Mouse (Mus musculus) layer of hippocampus, postnatal 36 days (tissue): ENCODE measurements at regions not wholly inside any gene's neighbourhood (a gene's known extent, or its start where the extent isn't known, plus 50 kb on each side); places are given as distances from the start of the nearest gene placed in this dataset.
"Not testable (repeated sequence)": the region's sequence is repeated elsewhere in the genome, so short reads cannot be mapped to it uniquely, and the experiment has no call there.

Experiments used
- DNase-seq, 2 experiments: peaks; one replicate each; pipeline ENCODE4 v3.0.0; 2022

DNA sequence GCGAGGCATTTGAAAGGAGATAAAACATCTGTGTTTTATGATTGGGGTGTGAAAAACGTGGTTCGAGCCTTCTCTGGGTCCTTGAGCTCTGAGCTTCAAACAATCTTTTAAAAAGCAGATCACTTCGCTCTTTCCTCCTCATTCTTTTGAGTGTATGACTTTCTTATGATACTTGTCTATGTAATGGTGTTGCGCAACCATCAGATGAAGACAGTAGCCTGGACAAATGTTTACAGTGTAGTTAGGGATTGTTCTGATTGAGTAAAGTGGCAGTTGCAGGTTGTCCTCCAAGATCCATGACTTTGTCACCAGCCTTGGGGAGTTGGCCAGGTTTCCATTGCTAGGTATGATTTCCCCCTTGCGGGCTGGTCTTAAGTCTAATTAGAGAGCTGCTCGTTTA lies 116.1 kb upstream of the Pfn2 start:
- DNase-seq, result no peak

GRCm38 (mm10) chr3:57970614-57971013 lies 122.7 kb upstream of the Pfn2 start:
- DNase-seq, result not testable (repeated sequence)

DNA sequence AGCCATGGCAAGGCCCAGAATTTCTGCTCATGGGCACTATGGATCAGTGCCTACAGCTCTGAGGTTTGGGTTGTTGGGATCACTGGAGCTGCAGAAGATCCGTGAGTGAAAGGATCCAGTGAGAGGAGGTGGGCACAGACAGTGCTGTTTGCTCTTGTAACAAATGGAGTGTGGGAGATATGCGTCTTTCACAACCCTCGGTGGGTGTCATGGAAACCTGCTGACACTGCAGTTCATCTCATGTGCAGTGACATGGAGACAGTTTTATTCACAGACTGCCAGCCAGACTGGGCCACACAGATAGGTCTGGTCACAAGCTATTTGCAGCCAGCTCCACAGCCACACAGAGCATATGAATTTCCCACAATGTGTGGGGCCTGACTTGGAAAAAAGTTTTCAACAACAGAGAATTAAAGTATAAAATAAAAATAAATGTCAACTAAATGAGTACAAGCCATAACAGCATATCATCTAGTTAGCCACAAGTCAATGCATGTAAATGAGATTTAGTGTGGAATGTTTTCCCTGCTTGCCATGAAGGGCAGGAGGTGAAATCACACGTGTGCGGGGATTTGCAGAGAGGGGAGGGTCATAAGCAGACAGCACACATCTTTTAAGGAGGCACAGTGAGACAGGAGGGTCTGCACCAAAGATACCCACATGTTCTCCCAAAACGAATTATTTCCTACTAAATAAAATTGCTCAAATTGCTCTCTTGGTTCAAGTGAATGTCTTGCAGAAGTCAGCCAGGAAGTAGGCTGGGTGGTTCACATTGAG lies 124.8 kb upstream of the Pfn2 start:
- peak; percentile 11 to 35 for DNase-seq

DNA sequence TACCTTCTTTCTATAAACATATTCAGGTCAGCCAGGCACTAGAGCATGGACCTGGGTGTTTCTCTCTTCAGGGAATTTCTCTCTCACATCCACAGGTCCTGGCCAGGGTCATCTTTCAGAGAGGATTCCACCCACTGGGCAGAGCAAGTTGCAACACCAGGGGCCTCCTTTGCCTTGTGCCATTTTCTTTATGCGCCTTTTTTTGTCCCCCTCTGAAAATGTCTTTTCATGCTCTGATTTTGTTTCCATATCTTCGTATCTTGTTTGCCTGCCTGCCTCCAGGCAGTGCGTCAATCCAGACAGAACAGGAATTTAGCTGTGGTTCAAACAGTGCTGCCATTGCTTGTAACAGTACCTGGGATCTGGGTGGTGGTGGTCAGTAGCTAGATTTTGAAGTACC lies 125.7 kb upstream of the Pfn2 start:
- DNase-seq, result no peak

- no peak for DNase-seq
Observed at GRCm38 (mm10) chr3:57975379-57975778, 127.5 kb upstream of the Pfn2 start.

DNA sequence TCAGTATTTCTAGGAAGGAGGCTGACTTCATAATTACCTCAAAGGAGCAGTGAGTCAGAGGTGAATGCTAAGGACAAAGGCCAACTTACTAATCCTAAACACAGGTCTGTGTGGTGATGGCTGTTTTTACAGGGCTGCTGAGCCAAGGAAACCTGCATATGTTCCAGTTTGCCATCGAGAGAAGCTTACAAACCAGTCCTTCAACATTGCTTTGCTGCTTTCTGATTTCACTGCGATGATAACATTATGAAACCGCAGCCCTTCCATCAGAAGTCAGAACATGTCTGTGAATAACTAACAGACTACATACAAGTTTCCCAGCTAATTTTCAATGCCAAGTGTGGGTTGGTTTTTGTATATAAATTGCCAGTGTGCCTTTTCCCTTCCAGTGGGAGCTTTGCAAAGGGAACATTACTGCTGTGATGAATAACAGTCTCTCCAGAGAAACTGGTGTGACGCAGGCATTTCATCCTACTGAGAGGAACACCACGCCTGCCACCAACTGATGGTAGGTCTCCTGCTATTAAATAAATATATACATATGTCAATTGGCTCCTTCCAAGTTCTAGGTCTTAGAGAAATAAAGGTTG lies 128.9 kb upstream of the Pfn2 start:
- DNase-seq, result peak in 1 of 2 experiments; percentile 13

GRCm38 (mm10) chr3:57988175-57988574 lies 140.3 kb upstream of the Pfn2 start:
- DNase-seq, result no peak

DNA sequence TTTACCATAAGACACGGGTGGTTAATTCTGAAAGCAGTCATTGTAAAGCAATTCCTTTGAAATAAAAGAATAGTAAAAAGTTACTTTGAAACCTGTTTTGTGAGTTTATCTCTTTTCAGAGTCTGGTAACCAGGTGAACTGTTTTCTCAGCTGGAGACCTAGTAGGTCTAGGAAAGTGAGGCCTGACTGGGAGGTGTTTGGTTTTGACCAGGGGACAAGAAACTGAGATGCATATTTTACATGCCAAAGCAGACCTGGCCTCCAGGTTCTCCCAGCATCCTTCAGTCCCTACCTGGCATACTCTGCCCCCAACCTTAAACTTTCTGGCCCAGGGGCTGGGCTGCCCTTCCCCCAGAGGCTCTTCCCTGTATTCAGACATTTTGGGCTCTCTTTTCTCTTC lies 142.9 kb upstream of the Pfn2 start:
- DNase-seq, result no peak

GRCm38 (mm10) chr3:57998121-57999102 lies 150.5 kb upstream of the Pfn2 start:
- DNase-seq, result no peak

- DNase-seq, result no peak
Observed at GRCm38 (mm10) chr3:58002792-58003574, 155.1 kb upstream of the Pfn2 start.

DNA sequence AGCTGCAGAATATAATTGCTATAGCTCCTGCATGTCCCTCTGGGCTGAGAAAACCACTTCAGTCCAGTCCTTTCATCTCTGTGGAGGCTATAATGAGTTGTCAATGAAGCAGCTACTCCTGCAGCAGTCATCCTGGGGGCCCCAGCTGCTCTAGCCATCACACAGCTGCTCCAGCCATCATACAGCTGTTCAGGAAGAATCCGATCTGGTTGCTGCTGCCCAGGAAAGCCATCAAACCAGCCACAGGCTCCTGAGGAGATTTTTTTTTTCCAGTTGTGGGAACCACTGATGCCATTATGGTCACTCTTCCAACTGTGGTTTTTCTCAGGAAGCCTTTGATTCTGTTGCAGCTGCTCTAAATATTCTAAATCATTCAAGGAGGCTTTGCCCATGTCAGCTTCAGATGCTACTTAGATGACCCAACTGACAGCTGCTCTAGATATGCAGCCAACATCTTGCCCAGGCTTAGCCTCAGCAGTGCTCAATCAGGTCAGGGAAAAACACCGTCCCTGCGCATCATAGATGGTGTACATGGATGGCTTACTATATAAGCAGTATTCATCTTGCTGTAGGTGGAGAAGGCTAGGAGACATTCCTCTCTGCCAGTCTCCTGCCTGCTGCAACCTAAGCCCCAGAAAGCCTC lies 177.0 kb upstream of the Pfn2 start:
- DNase-seq, result no peak

- no peak for DNase-seq
Observed at GRCm38 (mm10) chr3:58049618-58050017, 201.7 kb upstream of the Pfn2 start.

DNA sequence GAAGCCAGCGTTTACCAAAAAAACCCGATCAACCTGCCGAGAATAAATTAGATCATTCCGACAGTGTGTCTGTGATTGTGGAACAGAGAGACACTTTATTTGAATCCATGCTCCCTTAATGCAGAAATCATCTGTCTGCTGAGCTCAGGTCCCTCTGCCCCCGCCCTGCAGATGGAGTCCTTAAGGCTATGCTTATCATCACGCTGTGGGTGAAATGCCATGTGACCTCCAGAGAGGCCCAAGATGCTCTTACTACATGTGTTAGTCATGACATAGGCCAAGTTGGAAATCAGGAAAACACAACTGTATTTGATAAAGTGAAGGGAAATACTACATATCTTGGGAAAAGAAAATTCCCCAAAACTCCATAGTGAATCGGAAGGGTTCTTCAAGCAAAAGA lies 206.8 kb upstream of the Pfn2 start:
- DNase-seq, result no peak

- no peak for DNase-seq
Observed at GRCm38 (mm10) chr3:58055181-58055580, 207.3 kb upstream of the Pfn2 start.

DNA sequence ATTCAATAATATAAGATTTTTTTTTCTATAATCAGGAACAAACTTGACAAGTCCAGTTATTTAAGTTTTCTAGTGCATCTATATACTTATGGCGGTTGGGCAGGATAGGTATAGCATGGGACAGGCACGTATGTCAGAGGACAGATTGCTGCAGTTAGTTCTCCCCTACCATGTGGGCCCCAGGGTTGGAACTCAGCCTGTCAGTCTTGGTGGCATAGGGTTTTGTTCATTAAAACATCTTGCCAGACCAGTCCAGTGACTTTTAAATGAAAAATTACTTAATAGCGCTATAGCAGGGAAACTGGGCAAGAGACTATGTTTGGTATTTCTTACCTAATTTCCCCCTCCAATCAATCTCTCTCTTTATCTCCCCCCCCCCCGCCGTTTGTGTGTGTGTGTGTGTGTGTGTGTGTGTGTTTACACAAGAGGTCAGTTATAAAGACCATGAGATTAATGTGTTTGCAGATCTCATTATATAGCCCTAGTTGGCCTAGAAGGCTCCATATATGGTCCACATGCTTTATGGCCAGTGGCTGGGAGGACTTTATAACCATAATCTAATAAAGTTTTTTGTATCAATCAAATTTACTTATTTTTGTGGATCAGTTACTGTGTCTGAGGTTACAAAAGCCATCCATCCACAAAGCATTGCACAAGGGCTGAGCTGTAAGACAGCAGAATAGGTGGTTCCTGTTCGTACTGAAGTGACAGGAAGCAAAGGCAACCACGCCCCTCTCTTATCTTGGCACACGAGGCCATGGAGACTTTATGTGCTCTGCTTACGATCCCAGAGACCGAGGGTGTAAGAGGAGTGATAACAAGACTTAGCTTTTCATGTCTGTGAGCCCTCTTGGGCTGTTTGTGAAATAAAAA lies 208.5 kb upstream of the Pfn2 start:
- no peak for DNase-seq

DNA sequence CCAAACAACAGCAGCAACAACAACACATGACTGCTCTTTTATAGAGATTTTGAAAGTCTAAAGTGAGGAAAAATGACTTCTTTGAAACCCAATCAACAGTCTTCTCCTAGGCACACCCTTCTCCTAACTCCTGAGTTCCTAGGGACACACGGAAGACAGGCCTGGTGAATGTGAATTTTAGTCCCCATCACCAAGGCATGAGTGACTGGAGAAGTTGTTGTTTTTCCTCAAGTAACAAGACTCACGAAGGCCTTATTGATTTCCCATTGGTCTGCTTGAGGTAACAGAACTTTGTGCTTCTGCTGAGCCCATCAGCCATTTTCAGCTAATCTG lies 209.2 kb upstream of the Pfn2 start:
- no peak for DNase-seq

DNA sequence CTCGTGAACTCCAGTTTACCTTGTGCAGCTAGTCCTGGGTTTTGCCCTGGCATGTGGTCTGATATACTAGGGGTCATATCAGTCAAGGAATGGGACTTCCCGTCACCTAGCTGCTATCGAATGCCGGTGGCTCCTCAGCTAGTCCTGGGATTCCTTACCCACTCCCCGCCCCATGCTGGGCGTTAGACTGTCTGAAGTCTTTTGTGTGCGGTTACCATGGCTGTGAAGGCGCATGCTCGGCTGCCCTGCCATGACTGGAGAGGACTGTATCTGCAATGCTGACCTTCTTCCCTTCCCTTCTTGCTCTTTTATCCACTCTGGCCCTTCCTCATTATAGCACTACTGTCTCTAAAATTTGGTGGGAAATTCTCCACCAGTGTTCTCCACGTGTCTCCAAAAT lies 210.3 kb upstream of the Pfn2 start:
- no peak for DNase-seq

- DNase-seq, result no peak
Observed at GRCm38 (mm10) chr3:58063852-58064549, 216.1 kb upstream of the Pfn2 start.

GRCm38 (mm10) chr3:58071574-58071973 lies 223.7 kb upstream of the Pfn2 start:
- DNase-seq, result no peak

GRCm38 (mm10) chr3:58072230-58072839 lies 224.5 kb upstream of the Pfn2 start:
- no peak for DNase-seq
